ENCODE assay signal across 14 mouse cellular contexts in genomic region chr7:126012325-126013021, GRCm38 (mm10).
DNase-seq lines count a peak whose midpoint lies in the region; ATAC-seq and TF ChIP-seq lines count a peak whose summit lies in the region.
"Had no signal": no experiment of that assay in that cellular context is flagged by ENCODE, and none has a peak within 500 bp of the region (broad histone marks: within the 10 kb centered on the region; RNA-seq: fewer than 3 reads in every experiment).

No protein-coding gene starts in this region.

- H3K9me3 ChIP-seq in hindbrain, embryonic 10.5 days = no peaks in the 10 kb centered on the region
- H3K9me3 ChIP-seq in hindbrain, embryonic 13.5 days = no peaks in the 10 kb centered on the region
- H3K9me3 ChIP-seq in embryonic facial prominence, embryonic 11.5 days (replicated peaks; ENCODE audit: control insufficient read depth, low read length) = no peaks in the 10 kb centered on the region
- H3K9me3 ChIP-seq in limb, embryonic 10.5 days (replicated peaks) = no peaks in the 10 kb centered on the region
- H3K9me3 ChIP-seq: limb, embryonic 15.5 days; stomach, embryonic 15.5 days had no signal

- ATAC-seq in hindbrain, embryonic 13.5 days (ENCODE audit: low FRiP score) = no peak
- ATAC-seq in embryonic facial prominence, embryonic 11.5 days (replicated peaks; ENCODE audit: insufficient number of reproducible peaks, low FRiP score, low TSS enrichment, low read depth) = no peak
- ATAC-seq: CD4-positive, CD25-positive, alpha-beta regulatory T cell, adult 4 months; intestine, embryonic 16.5 days had no signal

- no peak for TF ChIP-seq CTCF in brain, embryonic 14.5 days (IDR thresholded peaks at IDR 0.05; ENCODE audit: borderline replicate concordance, extremely low read depth, insufficient read depth, insufficient read length)

- TF ChIP-seq POLR2A in brain, embryonic 14.5 days (IDR thresholded peaks at IDR 0.05; ENCODE audit: borderline replicate concordance, extremely low read depth, insufficient read depth, insufficient read length, poor library complexity, severe bottlenecking) = no peak

- H3K36me3 ChIP-seq in hindbrain, embryonic 10.5 days = no peaks in the 10 kb centered on the region
- H3K36me3 ChIP-seq in hindbrain, embryonic 13.5 days = no peaks in the 10 kb centered on the region
- no peaks in the 10 kb centered on the region for H3K36me3 ChIP-seq in embryonic facial prominence, embryonic 11.5 days (replicated peaks; ENCODE audit: control insufficient read depth, insufficient read depth, low read depth, low read length)
- H3K36me3 ChIP-seq in limb, embryonic 10.5 days = no peaks in the 10 kb centered on the region
- H3K36me3 ChIP-seq: limb, embryonic 15.5 days; stomach, embryonic 15.5 days had no signal

- H3K27ac ChIP-seq in hindbrain, embryonic 10.5 days = peak overlapping the region; percentile 67
- H3K27ac ChIP-seq in hindbrain, embryonic 13.5 days = no peak overlapping the region
- H3K27ac ChIP-seq in embryonic facial prominence, embryonic 11.5 days (replicated peaks; ENCODE audit: low read depth, low read length) = no peak overlapping the region
- H3K27ac ChIP-seq in limb, embryonic 10.5 days = 0 out of 2 replicates have a peak overlapping the region, but pooled peaks have one; percentile 48
- H3K27ac ChIP-seq: limb, embryonic 15.5 days; stomach, embryonic 15.5 days had no signal

- H3K4me1 ChIP-seq in hindbrain, embryonic 10.5 days (replicated peaks) = peaks cover 74% of the 10 kb centered on the region
- H3K4me1 ChIP-seq in hindbrain, embryonic 13.5 days (replicated peaks) = peaks cover 43% of the 10 kb centered on the region
- no peaks in the 10 kb centered on the region for H3K4me1 ChIP-seq in embryonic facial prominence, embryonic 11.5 days (ENCODE audit: control insufficient read depth, insufficient read depth, low read length)
- peaks cover 51% of the 10 kb centered on the region for H3K4me1 ChIP-seq in limb, embryonic 10.5 days
- H3K4me1 ChIP-seq: stomach, embryonic 15.5 days had no signal

- H3K9ac ChIP-seq in hindbrain, embryonic 13.5 days = no peak overlapping the region
- no peak overlapping the region for H3K9ac ChIP-seq in embryonic facial prominence, embryonic 11.5 days (replicated peaks; ENCODE audit: low read length)
- H3K9ac ChIP-seq: limb, embryonic 15.5 days; lung, embryonic 14.5 days; stomach, embryonic 15.5 days had no signal

- H3K4me2 ChIP-seq in hindbrain, embryonic 13.5 days = no peak overlapping the region
- H3K4me2 ChIP-seq in embryonic facial prominence, embryonic 11.5 days (ENCODE audit: low read depth, low read length) = no peak overlapping the region
- H3K4me2 ChIP-seq: limb, embryonic 15.5 days; lung, embryonic 14.5 days; stomach, embryonic 15.5 days had no signal

- no peak for DNase-seq in hindbrain, embryonic 10.5 days (ENCODE audit: low spot score)
- peak; percentile 75 for DNase-seq in brain, embryonic 14.5 days (ENCODE audit: low read depth)
- DNase-seq in embryonic facial prominence, embryonic 11.5 days (ENCODE audit: low spot score) = peak; percentile 17
- DNase-seq in limb, embryonic 10.5 days (ENCODE audit: low spot score) = no peak
- no peak for DNase-seq in adipocyte (ENCODE audit: low spot score)
- DNase-seq in frontal cortex, adult 2 months (ENCODE audit: extremely low spot score in 1 of 2, low spot score in 1 of 2) = no peak
- DNase-seq: cerebellum, adult 11 months; lung, embryonic 14.5 days; thymus, postnatal 25 days had no signal

- 75% methylated on average over 11 of the region's 11 CpGs for WGBS in hindbrain, embryonic 10.5 days
- WGBS in hindbrain, embryonic 13.5 days = 71% methylated on average over 11 of the region's 11 CpGs
- WGBS in embryonic facial prominence, embryonic 11.5 days = 44% methylated on average over 11 of the region's 11 CpGs
- WGBS in limb, embryonic 10.5 days = 54% methylated on average over 11 of the region's 11 CpGs

- H3K4me3 ChIP-seq in hindbrain, embryonic 10.5 days = no peak overlapping the region
- H3K4me3 ChIP-seq in hindbrain, embryonic 13.5 days = no peak overlapping the region
- no peak overlapping the region for H3K4me3 ChIP-seq in embryonic facial prominence, embryonic 11.5 days (ENCODE audit: low read depth, low read length)
- H3K4me3 ChIP-seq in limb, embryonic 10.5 days = no peak overlapping the region
- H3K4me3 ChIP-seq: limb, embryonic 15.5 days; stomach, embryonic 15.5 days had no signal

- H3K27me3 ChIP-seq in hindbrain, embryonic 10.5 days (ENCODE audit: insufficient read depth, poor library complexity, severe bottlenecking) = no peaks in the 10 kb centered on the region
- H3K27me3 ChIP-seq in hindbrain, embryonic 13.5 days = no peaks in the 10 kb centered on the region
- no peaks in the 10 kb centered on the region for H3K27me3 ChIP-seq in embryonic facial prominence, embryonic 11.5 days (ENCODE audit: control insufficient read depth, insufficient read depth, low read length)
- H3K27me3 ChIP-seq in limb, embryonic 10.5 days (ENCODE audit: low read depth, poor library complexity, severe bottlenecking) = 0 out of 2 replicates have a peak, but pooled peaks cover 4% of the 10 kb centered on the region
- H3K27me3 ChIP-seq: limb, embryonic 15.5 days; stomach, embryonic 15.5 days had no signal

Comparison
In these comparisons a context has a peak if more than half of its experiments do, and no peak if none do; other contexts are left out.
1. H3K27ac ChIP-seq: peak in hindbrain, embryonic 10.5 days (single experiment) and limb, embryonic 10.5 days (single experiment); none in hindbrain, embryonic 13.5 days (single experiment) and embryonic facial prominence, embryonic 11.5 days (single experiment).
2. DNase-seq: peak in brain, embryonic 14.5 days (single experiment) and embryonic facial prominence, embryonic 11.5 days (single experiment); none in hindbrain, embryonic 10.5 days (single experiment), limb, embryonic 10.5 days (single experiment), adipocyte (single experiment) and frontal cortex, adult 2 months (0 of 2).